Mouse (Mus musculus): ENCODE results near the gene Plscr3.

Plscr3 gene

DNA sequence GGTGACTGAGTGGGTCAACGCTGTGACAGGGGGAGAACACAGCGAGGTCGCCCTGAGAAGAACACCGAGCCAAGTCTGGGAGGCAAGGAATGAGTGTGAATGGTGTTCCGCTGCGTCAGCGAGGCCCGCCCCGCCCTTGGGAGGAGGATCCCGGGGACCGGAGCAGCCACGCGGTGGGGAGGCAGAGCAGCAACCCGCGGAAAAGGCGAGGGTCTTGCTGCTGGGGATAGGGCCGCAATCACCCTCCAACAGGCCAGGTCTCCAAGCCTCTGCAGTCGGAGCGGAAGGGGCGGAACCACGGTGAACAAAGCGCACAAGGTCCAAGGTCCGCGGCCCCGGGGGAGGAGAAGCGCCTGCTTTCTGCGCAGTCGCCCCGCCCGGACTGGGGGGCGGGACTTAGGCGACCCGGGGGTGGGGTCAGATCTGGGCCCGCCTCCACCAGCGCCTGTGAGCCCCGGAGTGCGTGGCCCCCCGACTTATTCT is at the start of gene Plscr3:
Plscr3 (plus strand) TSS at position 179 of the 483 bp plus-strand sequence.
- DNase-seq, result peak; percentile 92 to 95

DNA sequence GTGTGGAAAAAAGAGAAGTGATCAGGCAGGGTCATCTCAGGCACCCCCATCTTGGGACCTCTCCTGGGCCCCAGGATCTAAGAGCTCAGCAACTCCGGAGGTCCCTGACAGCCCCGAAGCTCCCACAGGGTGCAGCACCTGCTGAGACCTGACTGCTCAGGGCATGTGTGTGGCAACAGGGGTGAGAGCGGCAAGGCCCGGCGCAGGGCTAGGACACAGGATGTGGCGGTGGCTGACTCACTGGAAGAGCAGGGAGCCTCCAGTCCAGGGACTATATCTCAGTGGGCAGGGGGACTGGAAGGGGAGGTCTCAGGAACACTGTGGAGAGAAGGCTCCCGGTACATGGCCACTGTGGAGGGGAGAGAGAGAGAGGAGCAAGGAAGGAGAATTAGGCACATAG is 48.3 kb upstream of the Plscr3 start:
- no peak for DNase-seq

DNA sequence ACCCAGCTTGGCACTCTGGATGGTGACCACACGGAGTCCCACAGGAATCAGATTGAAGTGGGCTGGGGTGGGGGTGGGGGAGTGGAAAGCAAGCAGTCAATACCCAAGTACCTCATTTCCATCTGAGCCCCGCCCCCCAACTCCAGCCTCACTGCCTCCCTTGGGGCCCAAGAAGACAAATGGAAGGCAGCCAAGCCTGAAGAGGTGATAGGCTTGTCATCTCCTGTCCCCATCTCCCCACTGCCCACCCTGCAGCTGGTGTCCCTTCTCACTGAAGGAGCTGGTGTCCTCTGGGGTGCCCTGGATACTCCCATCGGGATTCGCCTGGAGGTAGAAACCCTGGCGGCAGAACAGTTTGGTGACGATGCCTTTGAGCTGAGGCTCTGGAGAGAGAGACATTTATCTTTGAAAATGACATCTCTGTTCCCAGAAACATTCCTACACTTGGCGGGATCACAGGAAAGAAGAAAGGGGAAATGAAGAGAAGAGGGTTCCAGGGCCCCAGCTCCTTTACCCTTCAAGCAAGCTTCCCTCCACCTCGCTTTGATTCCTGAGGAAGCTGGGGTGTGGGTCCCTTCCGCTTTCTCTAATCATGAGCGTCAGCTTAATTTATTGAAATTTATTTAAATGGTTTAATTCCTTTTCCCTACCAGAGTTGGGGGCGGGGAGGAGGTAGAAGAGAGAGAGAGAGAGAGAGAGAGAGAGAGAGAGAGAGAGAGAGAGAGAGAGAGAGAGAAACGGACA is 46.6 kb upstream of the Plscr3 start:
- no peak for DNase-seq

DNA sequence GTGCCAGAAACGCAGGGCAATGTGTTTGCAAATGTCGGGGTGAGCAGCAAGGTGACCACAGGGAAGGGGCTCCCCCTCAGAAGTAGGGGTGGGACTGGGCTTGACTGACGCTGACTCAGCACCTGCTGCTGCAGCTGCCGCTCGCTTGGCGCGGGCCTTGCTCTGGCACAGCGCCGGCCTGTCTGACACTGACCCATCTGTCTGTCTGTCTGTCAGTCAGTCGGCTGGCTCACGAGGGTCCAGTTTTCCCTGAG is 46.1 kb upstream of the Plscr3 start:
- DNase-seq, result peak in 1 of 2 experiments; percentile 56

DNA sequence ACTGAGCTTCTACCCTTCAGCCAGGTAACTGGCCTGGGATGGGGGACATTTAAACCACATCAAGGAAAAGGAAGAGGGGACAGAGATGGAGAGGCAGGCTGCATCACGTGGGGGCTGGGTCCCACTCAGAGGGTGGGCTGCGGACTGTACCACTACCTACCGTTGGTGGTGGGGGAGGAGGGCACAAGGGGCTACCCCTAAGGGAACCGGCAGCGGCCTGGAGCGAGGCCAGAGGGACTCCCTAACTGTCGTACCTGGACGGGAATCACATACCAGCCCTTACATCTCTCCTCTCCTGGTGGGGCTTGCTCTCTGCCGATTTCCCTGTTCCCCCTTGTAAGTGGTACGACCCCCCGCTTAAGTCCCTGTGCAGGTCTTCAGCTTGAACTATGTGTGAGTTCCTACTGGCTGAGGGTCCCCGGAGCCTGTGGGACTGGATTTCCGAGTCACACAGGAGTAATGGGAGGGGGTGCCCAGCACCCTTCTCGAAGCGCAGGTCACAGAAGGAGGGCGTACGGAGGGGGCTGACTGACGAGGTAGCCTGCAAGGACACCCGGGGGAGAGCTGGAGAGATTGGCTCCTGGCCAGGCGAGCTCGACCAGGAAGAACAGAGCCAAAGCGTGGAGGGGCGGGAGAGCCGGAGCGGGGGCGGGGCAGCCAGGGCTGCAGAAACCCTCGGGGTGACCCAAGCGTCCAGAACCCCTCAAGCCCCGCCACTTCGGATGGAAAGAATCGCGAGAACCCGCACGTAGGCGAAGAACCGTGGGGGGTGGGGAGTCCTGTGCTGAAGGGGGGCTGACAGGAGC is 45.6 kb upstream of the Plscr3 start:
- DNase-seq, result peak in 1 of 2 experiments; percentile 65

DNA sequence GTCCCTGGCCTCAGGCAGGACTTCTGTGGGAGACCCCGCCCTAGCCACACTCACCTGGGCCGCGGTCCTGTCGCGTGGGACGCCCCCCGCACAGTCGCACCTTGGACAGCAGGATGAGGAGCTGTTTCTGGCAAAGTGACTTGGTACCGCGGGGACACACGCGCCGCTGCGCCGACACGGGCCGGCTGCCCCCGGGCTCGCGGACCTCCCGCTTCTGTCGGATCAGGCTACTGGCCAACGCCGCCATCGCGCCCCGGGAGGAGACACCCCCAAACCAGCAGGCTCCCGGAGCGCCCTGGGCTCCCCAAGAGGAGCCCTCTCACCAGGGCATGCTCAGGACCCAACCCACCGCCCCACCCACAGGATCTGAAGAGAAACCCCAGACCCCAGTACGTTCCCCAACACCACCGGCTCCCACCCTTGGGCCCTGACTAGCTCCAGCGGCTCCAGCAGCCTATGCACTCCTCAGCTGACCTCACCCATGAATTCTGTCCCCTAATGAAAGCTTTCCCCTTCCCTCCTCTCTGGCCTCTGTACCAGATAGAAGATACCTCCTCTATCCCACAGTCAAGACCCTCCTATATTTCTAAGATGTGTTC is 44.7 kb upstream of the Plscr3 start, which contains the start of gene Fgf11:
Fgf11 (minus strand) TSS at position 479 of the 599 bp plus-strand sequence.
- DNase-seq, result no peak

DNA sequence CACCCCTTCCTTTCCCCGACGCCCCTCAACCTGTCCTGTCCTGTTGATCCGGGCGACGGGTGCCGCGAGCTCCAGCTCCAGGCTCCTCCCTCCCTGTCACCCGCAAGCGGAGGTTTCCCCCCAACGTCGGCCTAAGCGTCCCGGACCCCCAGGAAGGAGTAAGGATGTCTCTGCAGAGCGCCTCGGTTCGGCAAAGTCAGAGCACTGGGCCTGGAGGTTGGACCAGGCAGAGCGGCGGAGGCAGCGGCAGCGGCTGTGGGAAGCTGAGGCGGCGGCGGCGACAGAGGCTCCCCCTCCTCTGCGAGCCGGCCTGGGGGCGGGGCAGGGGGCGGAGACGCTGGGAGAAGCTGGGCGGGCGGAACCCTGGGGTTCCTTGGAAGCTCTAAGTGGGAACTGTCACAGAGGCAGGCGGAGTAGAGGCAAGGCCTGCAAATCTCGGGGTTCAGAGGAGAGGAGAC is 43.5 kb upstream of the Plscr3 start:
- peak; percentile 75 to 83 for DNase-seq

DNA sequence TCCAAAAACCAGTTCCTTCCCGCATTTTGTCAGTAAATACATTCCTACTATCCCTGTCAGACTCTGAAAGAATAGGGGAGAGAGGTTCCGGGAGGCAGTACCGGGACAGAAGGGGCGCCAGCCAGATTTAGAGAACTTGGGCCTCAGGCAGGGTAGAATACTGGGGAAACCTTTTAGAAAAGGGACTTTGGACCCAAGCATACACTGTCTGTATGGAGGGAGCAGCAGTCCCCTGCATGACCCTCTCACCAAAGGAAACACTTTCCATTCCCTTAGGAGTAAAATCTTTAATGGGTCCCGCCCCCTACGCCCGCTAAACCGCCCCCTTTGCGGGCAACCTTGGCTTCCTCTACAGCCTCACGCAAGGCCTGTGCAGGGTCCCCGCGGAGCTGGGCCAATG is 42.8 kb upstream of the Plscr3 start:
- no peak for DNase-seq

DNA sequence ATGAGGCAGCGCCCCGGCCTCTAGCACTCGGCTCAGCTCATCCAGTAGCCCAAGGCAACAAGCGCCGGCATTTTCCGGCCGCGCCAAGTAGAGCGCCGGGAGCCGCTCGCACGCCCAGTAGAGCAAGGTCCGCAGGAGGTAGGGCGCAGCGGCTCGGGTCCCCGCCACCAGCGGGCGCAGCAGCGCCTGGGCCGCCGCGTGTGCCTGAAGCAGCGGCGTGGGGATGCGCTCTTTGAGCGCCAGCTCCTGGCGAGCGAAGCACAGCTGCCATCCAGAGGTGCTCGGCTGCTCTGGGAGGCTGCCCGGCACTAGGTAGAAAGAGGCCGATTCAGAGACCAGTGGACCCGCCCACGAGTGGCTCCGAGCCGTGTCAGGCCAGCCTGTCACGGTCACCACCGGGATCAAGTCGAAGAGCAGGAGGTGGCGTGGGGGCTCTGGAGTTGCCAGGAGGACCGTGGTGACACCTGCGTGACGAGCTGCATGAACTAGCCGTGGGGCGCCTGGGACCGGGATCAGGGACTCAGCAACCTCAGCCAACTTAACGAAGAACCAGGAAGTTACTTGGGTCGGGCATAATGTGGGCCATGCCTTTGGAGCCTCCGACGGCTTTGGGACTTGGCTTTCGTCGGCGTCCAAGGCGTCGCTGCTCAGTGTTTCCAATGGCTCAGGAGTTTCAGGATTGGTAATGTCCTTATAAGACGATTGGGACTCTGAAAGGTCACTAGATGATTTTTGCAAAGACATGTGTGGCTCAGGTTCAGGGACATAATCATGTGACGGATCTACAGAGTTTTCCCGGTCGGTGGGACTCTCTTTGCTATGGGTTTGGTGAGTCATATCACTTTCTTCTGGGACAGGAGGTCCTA is 42.2 kb upstream of the Plscr3 start:
- peak; percentile 69 to 77 for DNase-seq

DNA sequence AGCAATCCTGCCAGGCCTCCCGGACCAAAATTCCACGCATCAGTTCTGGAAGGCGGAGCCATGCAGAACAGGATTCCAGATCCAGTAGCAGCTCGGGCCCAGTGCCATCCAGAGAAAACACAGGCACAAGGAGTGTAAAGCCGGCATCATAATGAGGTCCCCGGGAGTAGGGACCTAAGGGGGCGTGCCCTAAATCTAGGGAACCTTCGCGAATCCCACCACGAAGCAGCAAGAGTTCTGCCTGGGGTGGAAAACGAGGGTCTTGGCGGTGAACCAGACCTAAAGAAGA is 41.6 kb upstream of the Plscr3 start:
- no peak for DNase-seq

DNA sequence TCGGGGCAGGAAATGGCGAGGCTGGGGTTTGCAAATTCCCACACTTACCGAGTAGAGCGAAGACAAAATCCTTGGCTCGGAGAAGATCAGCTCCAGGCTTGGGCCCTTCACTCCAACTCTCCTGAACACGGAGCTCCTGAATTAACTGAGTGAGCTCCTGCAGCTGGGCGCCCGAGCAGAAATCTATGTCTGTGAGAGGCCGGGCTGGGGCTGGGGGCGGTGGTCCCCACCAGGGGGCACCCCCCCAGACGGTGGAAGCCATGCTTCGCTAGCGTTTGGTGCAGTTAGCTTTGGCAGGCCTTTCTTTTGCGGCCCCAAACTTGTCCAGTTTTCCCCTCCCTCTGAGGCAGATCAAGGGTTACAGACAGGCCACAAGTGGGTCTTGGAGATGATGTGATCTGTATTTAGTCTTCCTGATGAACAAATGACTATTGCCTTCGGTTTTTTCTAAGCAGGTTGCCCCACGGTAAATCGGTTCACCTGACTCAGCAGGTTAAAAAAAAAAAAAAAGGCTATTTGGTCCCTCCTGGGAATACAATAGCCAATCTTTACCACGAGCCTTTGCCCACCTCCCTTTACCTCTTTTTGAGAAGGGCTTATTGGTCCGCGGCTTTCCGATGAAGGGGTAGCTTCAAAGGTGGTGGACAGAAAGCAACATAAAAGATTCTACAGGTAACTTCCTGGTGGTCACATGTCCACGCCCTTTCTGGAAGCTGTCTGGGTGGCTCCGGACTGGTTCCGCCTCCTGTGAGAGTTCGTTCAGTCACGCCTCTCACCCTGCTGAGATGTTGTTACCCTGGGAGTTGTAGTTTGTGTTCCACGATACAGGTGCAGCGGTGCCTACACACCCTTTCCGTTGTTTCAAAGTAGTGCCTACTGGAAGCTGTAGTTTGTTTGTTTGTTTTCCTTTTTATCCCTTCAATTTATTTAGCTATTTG is 40.9 kb upstream of the Plscr3 start, which contains the start of gene Tmem102:
Tmem102 (minus strand) TSS at position 653 of the 938 bp plus-strand sequence.
- no peak for DNase-seq

DNA sequence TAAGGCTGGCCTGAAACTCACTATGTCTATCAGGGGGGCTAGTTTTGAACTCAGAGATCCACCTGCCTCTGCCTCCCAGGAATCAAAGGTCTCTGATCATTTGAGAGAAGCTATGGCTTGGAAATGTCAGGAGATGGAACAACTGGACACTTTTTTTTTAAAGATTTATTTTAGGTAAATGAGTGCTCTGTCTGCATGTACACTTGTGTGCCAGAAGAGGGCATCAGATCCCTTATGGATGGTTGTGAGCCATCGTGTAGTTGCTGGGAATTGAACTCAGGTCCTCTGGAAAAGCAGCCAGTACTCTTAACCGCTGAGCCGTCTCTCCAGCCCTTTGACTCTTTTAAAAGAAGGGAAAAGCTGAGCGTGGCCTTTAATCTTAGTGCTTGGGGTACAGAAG is 39.8 kb upstream of the Plscr3 start:
- no peak for DNase-seq

DNA sequence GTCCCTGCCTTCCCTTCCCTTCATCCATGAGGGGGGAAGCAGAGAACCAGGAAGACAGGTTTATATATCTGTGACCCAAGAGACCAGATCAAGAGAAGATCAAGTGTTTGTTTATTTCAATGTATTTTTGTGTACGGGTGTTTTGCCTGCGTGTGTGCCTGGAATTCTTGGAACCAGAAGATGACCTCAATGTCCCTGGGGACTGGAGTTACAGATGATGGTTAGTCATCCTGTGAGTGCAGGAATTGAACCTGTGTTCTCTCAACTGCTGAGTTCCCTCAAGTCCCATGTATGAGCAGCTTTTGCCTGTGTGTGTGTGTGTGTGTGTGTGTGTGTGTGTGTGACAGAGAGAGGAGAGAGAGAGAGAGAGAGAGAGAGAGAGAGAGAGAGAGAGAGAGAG is 38.5 kb upstream of the Plscr3 start:
- DNase-seq, result no peak

DNA sequence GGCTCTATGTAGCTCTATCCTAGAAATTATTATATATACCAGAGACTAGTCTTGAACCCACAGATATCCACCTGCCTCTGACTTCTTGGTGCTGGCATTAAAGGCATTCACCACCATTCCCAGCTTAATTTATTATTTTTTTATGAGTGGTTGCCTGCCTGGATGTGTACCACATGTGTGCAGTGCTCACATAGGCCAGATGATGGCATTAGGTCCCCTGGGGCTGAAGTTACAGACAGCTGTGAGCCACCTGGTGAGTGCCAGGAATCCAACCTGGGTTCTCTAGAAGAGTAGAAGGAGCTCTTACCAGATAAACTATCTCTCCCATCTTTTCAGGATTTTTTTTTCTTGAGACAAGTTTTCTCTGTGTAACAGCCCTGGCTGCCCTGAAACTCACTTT is 35.9 kb upstream of the Plscr3 start:
- no peak for DNase-seq

DNA sequence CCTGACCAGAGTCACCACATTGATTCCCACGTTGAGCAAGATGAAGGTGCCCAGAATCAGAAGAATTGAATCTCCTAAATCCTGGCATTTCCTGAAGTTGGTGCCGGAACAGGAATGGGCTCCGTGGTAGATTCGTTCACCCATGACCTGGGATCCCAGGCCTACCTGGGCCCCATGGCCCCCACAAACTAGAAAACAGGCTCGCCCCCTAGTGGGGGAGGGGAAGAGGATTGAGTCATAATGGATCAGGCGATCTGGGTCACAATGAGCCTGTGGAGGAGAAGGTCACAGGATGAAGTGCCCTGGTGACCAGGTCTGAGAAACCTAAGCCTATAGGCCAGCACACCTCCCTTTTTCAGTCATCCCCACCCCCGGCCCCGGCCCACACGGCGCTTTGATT is 31.0 kb upstream of the Plscr3 start, which contains the start of gene Gm39566:
Gm39566 (minus strand) TSS at position 144 of the 400 bp plus-strand sequence.
- no peak for DNase-seq

DNA sequence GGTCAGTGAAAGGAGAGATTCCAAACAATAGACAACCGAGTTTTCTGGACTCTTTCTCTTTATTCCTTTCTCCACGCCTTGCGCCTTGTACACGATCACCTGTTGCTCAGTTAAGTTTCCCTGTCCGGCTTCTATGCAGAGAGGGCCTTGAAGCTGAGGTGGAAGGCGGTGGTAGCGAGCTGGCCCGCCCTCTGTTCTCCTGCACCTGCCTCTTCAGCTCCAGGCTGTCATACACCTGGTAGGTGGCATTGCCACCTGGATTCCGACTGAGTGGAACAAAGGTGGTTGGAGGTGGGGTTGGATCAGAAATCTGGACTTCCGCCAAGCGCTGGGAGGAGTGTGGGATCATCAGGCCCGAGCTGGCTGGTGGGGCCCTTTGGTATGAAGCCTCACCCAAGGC is 29.7 kb upstream of the Plscr3 start:
- no peak for DNase-seq

DNA sequence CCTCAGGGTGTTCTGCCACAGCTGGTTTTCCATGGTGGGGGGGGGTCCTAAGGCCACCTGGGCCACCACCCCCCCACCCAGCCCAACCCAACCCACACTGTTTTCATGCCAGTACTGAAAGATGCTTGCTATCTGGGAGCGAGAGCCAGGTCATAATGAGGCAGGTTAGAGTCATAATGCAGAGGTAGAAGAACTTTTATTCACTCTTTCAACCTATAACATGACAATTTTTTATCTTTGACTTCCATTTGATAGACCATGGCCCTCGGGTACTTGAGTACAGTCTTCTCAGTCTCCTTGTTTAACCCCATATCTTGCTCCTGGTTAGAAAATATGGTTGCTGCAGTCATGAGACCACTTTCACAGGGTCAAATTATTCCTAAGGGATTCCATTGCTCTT is 27.8 kb upstream of the Plscr3 start, which contains the start of gene Spem2:
Spem2 (minus strand) TSS at position 101 of the 400 bp plus-strand sequence.
- DNase-seq, result no peak

DNA sequence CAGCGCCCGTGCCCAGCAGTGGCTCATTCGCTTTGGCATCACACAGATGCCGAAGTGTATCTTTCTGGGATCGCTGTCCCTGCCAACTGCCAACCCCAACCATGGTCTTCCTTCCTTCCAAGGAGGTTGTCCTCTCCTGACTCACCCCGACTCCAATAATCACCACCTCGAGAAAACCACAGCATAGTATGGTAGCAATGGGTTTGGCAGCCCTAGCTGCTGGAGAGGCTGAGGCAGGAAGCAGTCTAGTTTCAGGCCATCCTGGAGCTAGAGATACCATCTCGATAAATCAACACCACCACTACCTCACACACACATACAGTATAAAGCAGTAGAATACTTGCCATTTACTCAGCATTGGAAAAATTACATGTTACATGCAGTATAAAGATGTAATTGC is 27.3 kb upstream of the Plscr3 start:
- no peak for DNase-seq

DNA sequence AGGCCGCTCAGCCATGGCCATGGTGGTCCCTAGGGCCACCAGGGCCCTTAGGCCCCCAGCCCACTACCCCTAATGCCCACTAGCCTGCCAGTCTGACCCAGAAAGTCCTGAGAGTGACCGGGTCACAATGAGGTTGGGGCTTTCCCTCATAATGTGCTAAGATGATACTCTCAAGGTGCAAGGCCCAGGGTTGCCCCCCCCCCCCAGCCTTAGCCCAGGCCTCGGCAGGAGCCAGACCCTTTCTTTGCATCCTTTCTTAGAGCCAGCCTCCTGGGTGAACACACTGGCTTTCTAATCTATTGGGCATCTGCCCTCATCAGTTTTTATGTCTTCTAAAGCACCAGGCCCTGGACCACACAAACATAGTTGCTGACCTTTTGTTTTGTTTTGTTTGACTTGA is 24.1 kb upstream of the Plscr3 start, which contains the start of gene Spem1:
Spem1 (minus strand) TSS at position 101 of the 400 bp plus-strand sequence.
- DNase-seq, result no peak

DNA sequence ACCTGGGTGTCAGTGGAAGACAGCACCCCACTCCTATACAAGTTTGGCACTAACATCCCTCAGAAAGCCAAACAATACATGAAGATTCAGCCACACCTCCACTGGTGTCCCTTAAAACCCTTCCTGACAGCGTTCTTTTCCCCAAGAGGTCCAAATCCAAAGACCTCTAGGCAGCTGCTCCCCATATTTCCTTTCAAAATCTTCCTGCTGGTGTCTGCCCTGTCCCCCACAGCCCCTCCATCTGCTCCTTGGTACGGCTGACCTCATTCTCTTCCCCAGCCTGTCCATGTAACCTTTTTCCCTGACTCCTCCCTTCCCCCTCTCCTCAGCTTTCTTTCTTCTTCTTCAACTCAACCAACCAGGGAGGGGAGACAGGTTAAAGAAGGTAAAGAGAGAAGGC is 22.7 kb upstream of the Plscr3 start:
- peak; percentile 31 to 49 for DNase-seq

DNA sequence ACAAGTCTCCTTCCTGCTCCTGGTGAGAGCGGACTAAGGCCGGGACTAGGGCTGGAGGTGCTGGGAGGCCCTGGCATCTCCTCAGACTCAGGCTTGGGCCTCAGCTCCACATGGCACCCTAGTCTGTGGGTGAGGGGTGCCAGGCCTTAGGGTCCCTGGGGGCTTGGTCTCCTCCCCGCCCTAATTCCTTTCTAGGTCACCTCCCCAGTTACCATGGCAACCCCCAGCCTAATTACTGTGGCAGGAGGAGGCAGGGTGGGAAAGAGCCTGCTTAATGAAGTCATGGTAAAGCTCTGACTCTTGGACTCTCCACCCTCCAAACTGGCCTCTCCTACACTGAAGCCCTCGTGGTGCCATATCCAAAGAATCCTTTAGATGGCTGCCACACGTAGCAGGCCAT is 17.3 kb upstream of the Plscr3 start:
- DNase-seq, result peak in 1 of 2 experiments; percentile 35

Data from cerebellum, postnatal 25 days (tissue).